Mouse (Mus musculus) layer of hippocampus, adult 18-20 months (tissue): ENCODE results near the gene Thsd4. TPM values are rescaled to one million over a fixed set of nuclear protein-coding genes. Genes with fewer than 3 reads are reported as not detected.

Experiments used
- DNase-seq, 2 experiments: peaks; one replicate each; pipeline ENCODE4 v3.0.0; 2022; ENCODE audit warnings: low spot score in 2 of 2
- total RNA-seq, 2 experiments: library from RNA; stranded (reverse); gene quantifications; 2 replicates each; pipeline ENCODE4 v1.2.3; 2021

Thsd4 gene
- total RNA-seq, 2 experiments from 2014 or later = 18.9 to 22.2 TPM

DNA sequence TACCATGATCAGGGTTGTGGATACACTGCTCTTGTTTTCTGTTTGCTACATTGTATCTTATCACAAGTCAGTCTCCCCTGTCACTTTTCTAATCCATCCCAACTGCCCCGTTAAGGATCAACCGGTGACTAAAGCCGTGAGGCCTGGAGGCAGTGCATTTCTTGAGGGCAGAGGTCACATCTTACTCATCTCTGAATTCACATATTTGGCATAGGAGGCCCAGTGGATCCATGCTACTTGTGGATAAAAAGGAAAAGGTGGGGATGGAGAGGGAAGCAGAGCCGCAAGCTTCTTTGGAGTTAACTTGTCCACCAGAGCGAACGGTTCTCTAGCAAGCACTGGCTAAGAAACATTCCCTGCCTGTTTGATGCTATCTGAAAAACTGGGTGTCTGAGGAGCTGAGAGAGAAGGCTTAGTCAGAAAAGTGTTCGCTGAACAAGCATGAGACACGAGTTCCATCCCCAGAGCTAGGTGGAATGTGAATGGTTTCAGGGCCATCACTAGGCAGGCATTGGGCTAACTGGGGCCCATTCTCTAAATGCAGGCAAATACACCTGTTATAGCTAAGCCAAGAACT lies 211.0 kb downstream of the Thsd4 start:
- DNase-seq = no peak

DNA sequence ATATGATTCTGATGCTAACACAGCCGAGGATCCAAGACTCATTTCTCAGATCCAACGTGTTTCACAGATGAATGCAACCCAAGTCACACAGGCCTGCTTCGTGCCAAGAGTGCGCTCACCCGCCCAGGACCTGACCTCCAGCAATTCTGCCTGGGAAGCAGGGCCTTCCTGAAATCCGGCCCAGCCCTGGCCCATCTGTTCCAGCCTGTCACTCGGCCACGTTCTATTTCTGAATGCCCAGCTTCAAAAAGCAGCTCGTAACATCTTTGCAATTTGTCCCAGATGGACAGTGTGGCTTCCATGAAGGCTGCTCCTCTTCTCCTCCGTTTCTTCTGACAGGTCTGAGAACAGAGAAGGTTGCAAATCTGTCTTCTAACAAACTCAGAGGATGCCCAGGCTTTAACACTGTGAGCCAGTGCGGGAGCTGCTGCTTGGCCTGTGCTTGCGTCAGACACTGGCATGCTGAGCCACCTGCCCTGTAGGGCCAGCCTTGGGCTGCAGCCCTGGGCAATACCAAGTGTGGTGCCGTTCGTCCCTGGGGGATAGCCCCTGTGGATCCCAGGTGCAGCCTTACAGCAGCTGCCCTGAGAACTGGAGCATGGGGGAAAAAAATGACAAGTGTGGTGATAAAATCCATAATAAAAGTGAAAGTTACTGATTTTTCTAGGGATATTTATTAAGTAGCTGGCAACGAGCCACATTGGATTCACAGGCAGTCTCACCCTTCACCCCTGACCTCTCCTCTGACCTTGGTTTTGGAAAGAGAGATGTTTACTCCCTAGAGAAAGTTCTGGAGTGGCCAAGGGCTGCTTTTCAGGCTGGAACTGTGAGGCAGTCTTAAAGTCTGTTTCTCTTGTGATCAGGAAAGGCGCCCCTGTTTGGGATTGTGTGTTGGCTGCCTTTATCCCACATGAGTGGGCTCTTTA lies 211.8 kb downstream of the Thsd4 start:
- peak in 1 of 2 experiments; percentile 21 for DNase-seq

GRCm38 (mm10) chr9:60308182-60308581 lies 213.7 kb downstream of the Thsd4 start:
- DNase-seq = no peak

GRCm38 (mm10) chr9:60307469-60307868 lies 214.4 kb downstream of the Thsd4 start:
- no peak for DNase-seq

GRCm38 (mm10) chr9:60306241-60306640 lies 215.6 kb downstream of the Thsd4 start:
- no peak for DNase-seq

DNA sequence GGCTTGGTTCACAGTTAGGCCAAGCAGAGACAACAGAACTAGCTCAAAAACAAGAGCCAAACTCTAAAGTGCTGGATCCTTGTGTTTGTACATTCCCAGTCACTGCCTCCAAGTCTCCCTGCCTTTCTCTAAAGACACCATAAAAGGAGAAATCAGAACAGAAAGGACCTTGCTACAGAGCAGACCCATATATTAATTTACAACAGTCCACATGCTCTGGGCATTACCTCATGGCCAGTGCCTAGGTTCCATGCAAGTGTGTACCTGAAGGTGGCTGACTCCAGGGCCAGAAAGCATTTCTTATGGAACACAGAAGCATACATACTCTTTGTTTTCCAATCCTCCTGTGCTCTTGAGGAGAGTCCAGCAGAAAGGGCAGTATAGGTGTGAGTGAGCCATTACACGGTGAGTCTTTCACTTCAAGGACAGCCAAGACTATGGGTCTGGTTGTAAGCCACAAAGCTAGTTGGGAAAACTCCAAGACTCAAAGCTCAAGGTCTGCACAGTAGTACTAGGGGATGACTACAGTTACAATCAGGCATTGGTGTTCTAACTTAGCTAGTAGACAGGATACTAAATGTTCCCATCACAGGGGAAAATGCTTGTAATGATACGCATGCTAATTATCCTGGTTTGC lies 216.5 kb downstream of the Thsd4 start:
- DNase-seq = no peak

GRCm38 (mm10) chr9:60296276-60296675 lies 225.6 kb downstream of the Thsd4 start:
- no peak for DNase-seq

DNA sequence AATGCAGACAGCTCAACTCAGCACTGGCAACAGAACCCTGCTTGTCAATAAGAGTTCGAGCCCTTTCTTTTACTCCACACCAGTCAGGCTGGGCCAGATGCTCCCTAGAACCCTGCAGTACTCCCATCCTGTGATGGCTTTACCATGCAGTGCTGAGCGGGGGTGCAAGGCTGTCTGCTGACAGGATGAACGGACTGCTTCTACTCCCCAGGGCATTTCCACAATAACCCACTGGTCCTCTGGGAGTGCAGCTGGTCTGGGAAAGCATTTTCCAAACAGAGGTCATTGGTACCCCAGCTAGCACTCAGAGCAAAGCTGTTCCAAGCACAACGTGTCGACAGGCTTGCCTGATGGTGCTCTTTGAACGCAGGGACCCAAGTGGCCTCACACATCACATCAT lies 226.6 kb downstream of the Thsd4 start:
- DNase-seq = no peak

GRCm38 (mm10) chr9:60293129-60293528 lies 228.7 kb downstream of the Thsd4 start:
- no peak for DNase-seq

DNA sequence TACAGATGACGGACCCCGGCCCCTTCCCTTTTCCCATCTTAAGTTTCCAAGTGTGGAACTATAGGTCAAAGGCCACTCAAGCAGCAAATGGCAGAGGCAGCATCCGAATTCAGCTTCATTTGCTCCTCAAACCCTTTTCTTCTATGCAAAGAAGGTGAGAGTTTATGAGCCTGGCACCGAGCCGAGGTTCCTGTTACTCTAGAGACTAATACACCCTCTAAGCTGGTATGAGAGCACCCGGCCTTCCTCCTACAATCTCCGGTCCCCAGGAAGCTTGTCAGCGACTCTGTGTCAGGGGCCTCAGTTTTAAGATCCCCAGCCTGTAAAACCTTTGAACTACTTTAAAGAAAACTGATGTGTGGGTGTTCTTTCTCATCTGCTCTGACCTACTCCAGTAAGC lies 231.1 kb downstream of the Thsd4 start:
- DNase-seq = no peak

GRCm38 (mm10) chr9:60288789-60289188 lies 233.1 kb downstream of the Thsd4 start:
- no peak for DNase-seq

- DNase-seq = no peak
These were observed 235.5 kb downstream of the Thsd4 start for GRCm38 (mm10) chr9:60286390-60286789.

GRCm38 (mm10) chr9:60285047-60285462 lies 236.8 kb downstream of the Thsd4 start:
- DNase-seq = no peak

DNA sequence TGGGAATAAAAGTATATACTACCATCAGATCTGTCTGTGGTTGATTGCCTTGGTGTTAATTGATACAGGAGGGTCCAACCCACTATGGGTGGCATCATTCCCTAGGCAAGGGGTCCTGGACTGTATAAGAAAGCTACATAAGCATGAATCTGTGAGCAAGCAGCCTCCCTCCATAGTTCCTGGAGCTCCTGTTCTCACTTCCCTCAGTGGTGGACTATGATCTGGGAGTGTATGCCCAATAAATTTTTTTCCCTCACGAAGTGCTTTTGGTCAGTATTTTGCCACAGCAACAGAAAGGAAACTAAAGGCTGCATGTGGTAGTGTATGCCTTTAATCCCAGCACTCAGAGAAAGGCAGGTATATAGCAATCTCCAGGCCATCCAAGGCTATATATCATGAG lies 237.5 kb downstream of the Thsd4 start:
- no peak for DNase-seq

DNA sequence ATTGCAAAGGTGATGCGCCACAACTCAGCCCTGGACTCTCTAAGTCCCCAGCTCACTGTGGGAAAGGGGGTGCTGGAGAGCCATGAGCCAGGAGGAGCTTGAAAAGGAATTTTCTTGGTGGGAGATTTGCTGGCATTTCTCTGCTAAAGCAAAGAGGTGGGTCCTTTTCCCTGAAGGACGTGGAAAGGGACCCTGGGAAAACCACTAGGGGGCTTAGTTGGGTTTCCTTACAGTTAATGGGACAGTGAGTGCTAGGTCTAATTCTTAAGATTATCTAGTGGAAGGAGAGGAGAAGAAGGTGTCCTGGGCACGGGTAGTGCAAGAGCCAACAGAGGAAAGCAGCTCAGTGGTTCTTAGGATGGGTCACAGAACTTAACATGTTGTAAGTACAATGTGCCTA lies 238.3 kb downstream of the Thsd4 start:
- no peak for DNase-seq

GRCm38 (mm10) chr9:60281281-60281680 lies 240.6 kb downstream of the Thsd4 start:
- no peak for DNase-seq

DNA sequence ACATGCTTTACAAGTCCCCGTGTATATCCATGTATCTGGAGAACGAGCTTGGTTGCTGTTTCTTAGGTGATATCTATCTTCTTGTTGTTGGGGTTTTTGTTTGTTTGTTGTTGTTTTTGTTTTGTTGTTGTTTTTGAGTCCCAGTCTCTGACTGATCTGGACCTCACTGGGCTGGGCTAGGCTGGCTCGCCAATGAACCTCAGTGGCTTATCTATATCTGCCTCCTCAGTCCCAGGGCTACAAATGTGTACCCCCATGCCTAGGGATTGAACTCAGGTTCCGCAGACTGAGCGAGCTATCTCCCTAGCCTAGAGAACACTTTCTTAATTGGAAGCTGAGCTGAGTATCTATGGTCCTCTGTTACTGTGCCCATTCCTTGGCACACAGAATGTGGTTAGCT lies 241.1 kb downstream of the Thsd4 start:
- no peak for DNase-seq

GRCm38 (mm10) chr9:60279556-60279955 lies 242.3 kb downstream of the Thsd4 start:
- DNase-seq = no peak

DNA sequence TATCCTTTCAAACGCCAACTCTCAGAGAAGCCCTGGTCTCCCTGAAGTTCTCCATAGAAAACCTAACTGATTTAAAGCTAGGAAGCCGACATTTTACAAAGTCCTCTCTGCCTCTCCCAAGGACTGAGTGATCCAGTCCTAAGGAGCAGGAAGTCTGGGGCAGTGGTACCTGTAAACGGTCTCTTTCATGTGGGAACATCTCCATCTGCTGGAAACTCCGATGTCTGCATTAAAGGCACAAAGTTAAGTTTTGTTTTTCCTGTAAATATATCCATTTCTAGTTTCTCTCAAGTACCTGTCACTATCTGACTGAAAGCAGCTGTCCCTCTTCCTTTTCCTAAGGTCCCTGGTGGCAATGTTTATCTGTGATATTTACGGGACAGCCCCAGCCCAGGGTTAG lies 245.5 kb downstream of the Thsd4 start:
- DNase-seq = no peak

GRCm38 (mm10) chr9:60275410-60276159 lies 246.3 kb downstream of the Thsd4 start:
- peak; percentile 7 to 74 for DNase-seq

GRCm38 (mm10) chr9:60274503-60274902 lies 247.3 kb downstream of the Thsd4 start:
- DNase-seq = no peak
